Mouse (Mus musculus) midbrain, embryonic 11.5 days (tissue): ENCODE results near the gene Armh3. TPM values are rescaled to one million over a fixed set of nuclear protein-coding genes. Genes with fewer than 3 reads are reported as not detected.

Experiments used
- polyA plus RNA-seq: library from polyadenylated mRNA; unstranded; fragments of >200 nt; fragmentation: Nextera tagmentation; extraction: Ambion mirVana; gene quantifications from 2 replicates; pipeline ENCODE4 v1.2.1, GENCODE M21; 2014

Gene Armh3
- polyA plus RNA-seq, 1 experiment from 2014 or later: 13.9 TPM

Other genes with a start within 250 kb of the Armh3 start
- 9.3 and 10.4 TPM in 2 replicates for gene Npm3, start 248.9 kb downstream of the Armh3 start, polyA plus RNA-seq
- 68.8 and 78.9 TPM in 2 replicates for gene Mgea5, start 214.7 kb downstream of the Armh3 start, polyA plus RNA-seq
- 0.66 and 1.0 TPM in 2 replicates for gene Kcnip2, start 182.4 kb downstream of the Armh3 start, polyA plus RNA-seq
- gene Hps6, start 5.0 kb upstream of the Armh3 start, polyA plus RNA-seq: 1.0 and 1.4 TPM in 2 replicates
- 38.2 and 48.5 TPM in 2 replicates for gene Pprc1, start 46.4 kb upstream of the Armh3 start, polyA plus RNA-seq
- gene Ldb1, start 46.7 kb upstream of the Armh3 start, polyA plus RNA-seq: 72.1 and 77.0 TPM in 2 replicates
- 115 and 117 TPM in 2 replicates for gene Nolc1, start 77.4 kb upstream of the Armh3 start, polyA plus RNA-seq
- gene Elovl3, start 133.4 kb upstream of the Armh3 start, polyA plus RNA-seq: not detected in 2 replicates
- gene Pitx3, start 149.8 kb upstream of the Armh3 start, polyA plus RNA-seq: 0.18 and 0.39 TPM in 2 replicates
- gene Gbf1, start 154.0 kb upstream of the Armh3 start, polyA plus RNA-seq: 36.6 and 42.6 TPM in 2 replicates